Mouse (Mus musculus) testis, postnatal 14 days (tissue): Measurements from ENCODE around the gene Saxo2.

Experiments used
- DNase-seq: peaks from one replicate; pipeline ENCODE4 v3.0.0; 2021; ENCODE audit warnings: low spot score

The Saxo2 gene

GRCm38 (mm10) chr7:82648353-82649080 is at the start of gene Saxo2, which contains the start of gene Efl1:
Gene Saxo2, minus strand, starts transcription at chr7:82648528.
Gene Efl1, plus strand, starts transcription at chr7:82648614.
- peak; percentile 92 for DNase-seq

GRCm38 (mm10) chr7:82697668-82698067 is 49.3 kb upstream of the Saxo2 start:
- no peak for DNase-seq

- DNase-seq, result no peak
These were observed 42.9 kb upstream of the Saxo2 start for GRCm38 (mm10) chr7:82691021-82691738.

DNA sequence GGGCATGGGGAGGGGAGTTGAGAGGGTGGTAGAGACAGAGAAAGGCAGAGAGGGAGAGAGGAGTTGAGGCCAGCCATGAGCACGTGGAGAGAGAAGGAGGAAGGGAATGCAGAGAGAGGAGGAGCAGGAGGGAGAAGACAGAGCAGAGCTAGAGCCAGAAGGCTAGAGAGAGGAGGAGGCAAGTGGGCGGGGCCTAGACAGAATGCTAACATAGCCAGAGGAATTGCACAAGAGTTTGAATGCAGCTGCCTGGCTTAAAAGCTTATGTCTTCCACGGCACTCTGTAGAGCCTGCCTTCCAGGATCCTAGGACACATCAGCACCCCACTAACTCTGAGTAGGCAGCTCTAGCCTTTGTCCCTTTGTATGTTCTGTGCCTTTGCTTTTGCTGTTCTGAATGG is 40.4 kb upstream of the Saxo2 start:
- no peak for DNase-seq

- no peak for DNase-seq
These were observed 31.6 kb upstream of the Saxo2 start for GRCm38 (mm10) chr7:82679901-82680300.

DNA sequence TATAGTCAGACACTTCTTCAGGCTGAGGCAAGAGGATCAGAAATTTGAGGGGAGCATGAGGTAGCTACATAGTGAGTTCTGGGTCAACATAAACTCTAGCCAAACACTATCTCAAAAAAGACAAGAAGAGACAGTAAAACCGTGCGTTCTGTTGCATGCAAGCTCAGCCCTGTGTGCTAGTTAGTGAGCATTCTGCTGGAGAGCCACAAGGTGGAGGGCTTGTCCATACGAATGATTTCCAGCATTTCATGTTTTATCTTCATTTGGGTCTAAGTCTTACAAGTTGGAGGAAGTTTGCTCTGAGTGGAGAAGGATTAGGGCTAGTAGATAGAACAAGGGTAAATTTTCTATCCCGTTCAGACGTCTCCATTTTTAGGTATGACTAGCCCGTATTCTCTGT is 28.5 kb upstream of the Saxo2 start:
- no peak for DNase-seq

DNA sequence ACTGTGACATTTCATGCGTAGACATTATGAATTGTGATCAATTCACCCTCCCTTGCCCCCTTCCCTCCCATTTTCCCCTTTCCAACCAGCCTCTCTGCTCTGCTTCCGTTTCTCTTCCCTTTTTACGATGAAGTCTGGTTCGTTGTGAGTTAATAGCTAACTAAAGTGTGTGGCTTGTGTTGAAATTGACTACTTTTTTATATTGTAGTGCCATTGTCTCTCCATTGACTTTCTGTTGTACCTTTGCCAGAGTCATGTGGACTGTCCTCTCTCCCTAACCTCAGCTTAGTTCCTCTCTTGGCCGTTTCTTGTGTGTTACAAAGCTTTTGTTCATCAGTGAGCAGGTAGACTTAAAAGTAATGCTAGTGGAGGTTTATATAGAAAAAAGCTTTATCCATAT is 27.7 kb upstream of the Saxo2 start:
- DNase-seq, result no peak

- no peak for DNase-seq
These were observed 16.3 kb upstream of the Saxo2 start for GRCm38 (mm10) chr7:82664604-82665003.

GRCm38 (mm10) chr7:82649081-82649445 is 735 bp upstream of the Saxo2 start:
- DNase-seq, result no peak

- DNase-seq, result no peak
These were observed 419 bp downstream of the Saxo2 start for GRCm38 (mm10) chr7:82647909-82648308.

DNA sequence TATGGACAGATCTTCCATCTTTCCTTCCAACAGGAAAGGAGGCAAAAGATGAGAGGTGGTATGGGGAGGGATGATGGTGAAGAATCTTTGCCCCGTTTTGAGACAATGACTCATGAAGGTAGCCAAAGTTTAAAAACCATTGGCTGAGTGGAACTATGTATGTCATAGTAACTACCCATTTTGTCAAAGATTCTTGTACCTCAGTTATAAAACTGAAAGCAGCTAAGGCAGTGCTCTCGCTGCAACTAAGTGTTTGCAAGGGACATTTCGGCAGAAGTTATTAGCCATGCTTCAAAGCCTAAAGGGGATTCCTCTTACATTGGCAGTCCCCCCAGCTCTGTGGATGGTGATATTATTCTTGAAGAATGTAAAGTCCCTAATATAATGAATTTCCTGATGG is 1.1 kb downstream of the Saxo2 start:
- no peak for DNase-seq

DNA sequence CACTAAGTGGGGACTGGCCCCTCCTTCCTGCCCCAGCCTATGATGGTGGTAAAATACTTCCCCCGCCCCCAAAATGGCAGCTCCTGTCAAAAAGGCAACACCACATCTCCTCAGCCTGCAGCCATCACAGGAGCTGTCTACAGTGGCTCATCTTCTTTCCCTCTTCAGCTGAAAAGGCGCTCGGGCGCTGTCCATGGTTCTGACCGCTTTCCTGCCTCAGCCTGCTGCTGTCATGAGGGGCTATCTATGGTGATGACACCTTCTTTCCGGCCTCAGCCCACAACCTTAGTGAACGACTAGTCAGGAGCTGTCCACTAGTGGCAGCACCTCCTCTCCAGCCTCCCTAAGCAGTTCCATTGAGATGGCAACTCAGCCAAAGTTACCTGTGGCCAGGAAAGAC is 23.0 kb downstream of the Saxo2 start:
- DNase-seq, result peak; percentile 60

DNA sequence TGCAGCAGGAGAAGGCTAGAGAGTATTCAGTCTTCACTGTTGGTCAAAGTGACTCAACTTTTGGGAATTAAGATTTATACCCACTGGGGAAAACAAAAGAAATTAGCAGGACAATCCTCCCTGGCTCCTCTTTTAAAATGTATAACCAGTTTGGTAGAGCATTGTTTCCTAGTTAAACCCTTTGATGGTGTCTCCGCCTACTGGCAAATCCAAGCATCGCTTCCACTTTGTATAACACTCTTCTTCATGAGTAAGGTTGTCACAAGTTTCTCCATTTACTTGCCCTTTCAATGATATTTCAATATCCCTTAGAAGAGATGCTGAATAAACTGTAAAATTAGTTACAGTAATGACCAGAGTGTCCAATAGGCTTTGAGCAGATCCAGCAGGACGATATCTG is 38.7 kb downstream of the Saxo2 start:
- no peak for DNase-seq

GRCm38 (mm10) chr7:82605425-82605824 is 42.9 kb downstream of the Saxo2 start:
- no peak for DNase-seq

DNA sequence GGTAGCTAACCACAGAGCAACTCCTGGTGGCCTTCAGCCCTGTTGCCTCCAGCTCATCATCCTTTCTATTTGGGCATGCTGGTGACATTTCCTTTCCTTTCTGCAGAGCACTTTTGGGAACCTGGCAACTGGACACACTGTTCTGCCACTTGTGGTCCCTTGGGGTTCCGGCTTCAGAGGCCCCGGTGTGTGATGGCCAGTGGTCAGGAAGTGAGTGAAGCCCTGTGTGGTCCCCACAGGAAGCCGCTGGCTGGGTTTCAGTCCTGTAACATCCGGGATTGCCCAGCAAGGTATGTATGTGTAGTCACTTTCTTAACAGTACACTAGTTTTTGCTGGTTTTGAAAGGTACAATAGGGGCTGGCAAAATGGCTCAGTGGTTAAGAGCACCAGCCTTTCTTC is 46.3 kb downstream of the Saxo2 start:
- DNase-seq, result no peak

GRCm38 (mm10) chr7:82590931-82591330 is 57.4 kb downstream of the Saxo2 start:
- DNase-seq, result no peak
